Mouse (Mus musculus): ENCODE measurements around the gene Sdk1. TPM values are rescaled to one million over a fixed set of nuclear protein-coding genes. Genes with fewer than 3 reads are reported as not detected.
A peak's percentile ranks its signal among the peaks of the same experiment; 100 is the strongest.

Gene Sdk1
- polyA plus RNA-seq, 1 experiment, result 0.71 TPM

- WGBS, result 71% methylated on average over 11 of the region's 11 CpGs
- no peak for DNase-seq (ENCODE audit: low read depth, low spot score)
These were observed 709.5 kb downstream of the Sdk1 start for GRCm38 (mm10) chr5:141950791-141951190.

DNA sequence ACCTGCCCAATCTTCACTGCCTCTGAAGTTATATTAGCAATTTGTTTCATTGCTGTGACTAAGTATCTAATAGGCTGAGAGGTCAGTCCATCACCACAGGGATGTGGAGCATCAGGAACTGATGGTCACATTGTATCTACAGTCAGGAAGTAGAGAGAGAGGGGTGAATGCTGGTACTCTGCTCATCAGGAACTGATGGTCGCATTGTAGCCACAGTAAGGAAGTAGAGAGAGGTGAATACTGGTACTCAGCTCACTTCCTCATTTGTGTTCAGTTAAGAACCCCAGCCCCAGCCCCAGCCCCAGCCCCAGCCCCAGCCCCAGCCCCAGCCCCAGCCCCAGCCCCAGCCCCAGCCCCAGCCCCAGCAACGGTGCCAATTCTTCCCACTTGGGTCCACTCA, 711.0 kb downstream of the Sdk1 start:
- DNase-seq (ENCODE audit: low read depth, low spot score), result no peak

GRCm38 (mm10) chr5:141952708-141953490, 711.6 kb downstream of the Sdk1 start:
- 67% methylated on average over 7 of the region's 7 CpGs for WGBS
- no peak for DNase-seq (ENCODE audit: low read depth, low spot score)

More for the DNA sequence above, 711.0 kb downstream of the Sdk1 start:
- 64% methylated on average over 2 of the region's 2 CpGs for WGBS

DNA sequence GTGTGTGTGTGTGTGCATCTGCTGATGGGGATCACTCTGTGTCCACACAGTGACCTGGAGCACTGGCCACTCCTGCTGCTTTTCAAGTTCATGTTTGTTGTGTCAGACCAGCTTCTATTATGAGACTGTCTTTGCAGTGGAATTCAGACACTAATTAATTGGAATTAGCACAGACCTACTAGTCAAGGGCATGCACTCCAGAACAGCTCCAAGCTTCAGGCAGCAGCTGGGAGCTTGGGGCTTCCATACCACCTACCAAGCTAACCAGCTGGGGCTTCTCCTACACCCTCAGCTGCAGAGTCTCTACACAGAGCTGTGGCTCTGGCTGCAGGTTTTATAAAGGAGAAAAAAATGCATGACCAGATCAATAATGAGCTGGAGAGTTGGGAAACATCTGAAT, 729.8 kb downstream of the Sdk1 start:
- no peak for DNase-seq (ENCODE audit: low read depth, low spot score)

- no peak for DNase-seq (ENCODE audit: low read depth, low spot score)
These were observed 738.2 kb downstream of the Sdk1 start for GRCm38 (mm10) chr5:141979511-141979910.

DNA sequence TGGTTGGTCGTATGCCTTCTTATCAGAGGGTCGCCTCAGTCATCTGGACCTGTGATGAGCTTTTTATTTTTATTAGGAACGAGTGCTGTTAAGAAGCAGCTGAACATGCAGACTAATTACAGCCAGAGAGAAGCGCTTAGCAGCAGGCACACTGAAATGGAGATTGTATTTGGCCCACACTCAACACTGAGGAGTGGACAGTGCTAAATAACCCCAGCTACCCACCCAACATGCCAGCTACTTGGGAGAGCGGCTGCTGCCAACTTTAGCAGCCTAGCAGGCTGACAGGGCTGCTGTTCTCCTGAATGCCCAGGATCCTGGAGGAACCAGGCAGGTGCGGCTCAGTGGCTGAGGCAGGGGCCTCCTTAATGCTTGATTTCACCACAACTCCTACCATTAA, 739.5 kb downstream of the Sdk1 start:
- WGBS, result 81% methylated on average over 6 of the region's 6 CpGs

DNA sequence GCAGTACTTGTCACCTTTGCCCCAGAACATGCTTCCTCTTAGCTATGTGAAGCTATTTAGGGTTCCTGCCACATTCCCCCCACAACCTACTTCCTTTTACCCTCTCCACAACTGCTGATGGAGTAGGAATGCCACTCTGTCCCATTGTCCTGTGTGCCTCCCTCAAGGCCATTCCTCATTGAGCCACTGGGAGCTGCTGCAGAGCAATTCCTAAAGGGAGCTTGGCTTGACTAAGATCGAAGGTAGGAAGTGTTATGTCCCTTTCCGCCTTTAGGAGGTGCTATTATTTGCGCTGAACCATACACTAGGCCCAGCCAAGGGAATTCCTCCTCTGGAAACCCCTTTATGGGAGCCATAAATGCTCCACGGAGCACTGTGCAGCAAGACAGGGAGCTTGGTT, 743.0 kb downstream of the Sdk1 start:
- WGBS, result 76% methylated on average over 4 of the region's 4 CpGs

More for the DNA sequence above, 739.5 kb downstream of the Sdk1 start:
- no peak for DNase-seq (ENCODE audit: low read depth, low spot score)

DNA sequence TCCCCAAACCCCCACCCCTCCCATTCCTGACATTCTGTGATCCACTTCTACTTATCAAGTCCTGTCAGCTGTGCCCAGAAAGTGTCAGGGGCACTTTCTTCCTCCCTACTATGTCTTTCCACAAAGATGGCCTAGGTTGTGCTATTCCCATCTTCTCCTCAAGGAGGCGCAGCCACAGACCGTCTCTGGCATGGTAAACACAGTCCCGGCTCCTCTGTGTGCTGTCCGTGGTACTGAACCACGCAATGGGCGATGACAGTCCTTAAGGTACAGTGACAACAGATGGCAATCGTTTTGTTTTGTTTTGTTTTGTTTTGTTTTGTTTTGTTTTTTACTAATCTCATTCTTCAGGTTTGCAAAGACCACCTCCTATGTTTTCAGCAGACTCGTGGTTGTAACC, 743.7 kb downstream of the Sdk1 start:
- DNase-seq (ENCODE audit: low read depth, low spot score), result peak; percentile 38
- WGBS, result 7% methylated on average over 8 of the region's 8 CpGs

More for the DNA sequence above, 743.0 kb downstream of the Sdk1 start:
- DNase-seq (ENCODE audit: low read depth, low spot score), result no peak

GRCm38 (mm10) chr5:141985551-141985950, 744.3 kb downstream of the Sdk1 start:
- WGBS, result 82% methylated on average over 4 of the region's 4 CpGs
- DNase-seq (ENCODE audit: low read depth, low spot score), result no peak

GRCm38 (mm10) chr5:141987287-141987799, 746.1 kb downstream of the Sdk1 start:
- no peak for DNase-seq (ENCODE audit: low read depth, low spot score)
- WGBS, result 23% methylated on average over 1 of the region's 1 CpGs

DNA sequence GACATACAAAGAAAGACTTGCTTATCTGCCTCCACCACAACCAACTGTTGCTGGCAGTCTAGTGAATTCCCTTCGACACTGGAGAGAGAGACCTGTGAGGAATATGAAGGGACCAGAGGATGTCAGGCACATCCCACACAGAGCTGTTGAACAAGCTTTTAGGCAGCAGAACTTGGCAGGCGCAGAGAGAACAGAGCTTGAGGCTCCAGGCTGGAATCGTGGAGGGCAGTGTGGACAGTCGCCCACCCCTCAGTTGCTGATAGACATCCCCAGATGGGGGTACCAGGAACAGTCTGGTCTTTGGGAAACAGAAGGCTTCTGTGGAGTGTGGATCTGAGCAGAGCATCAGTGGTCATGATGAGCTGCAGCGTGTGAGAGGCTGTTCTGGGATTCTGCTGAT, 747.4 kb downstream of the Sdk1 start:
- WGBS, result 65% methylated on average over 5 of the region's 5 CpGs
- DNase-seq (ENCODE audit: low read depth, low spot score), result no peak

DNA sequence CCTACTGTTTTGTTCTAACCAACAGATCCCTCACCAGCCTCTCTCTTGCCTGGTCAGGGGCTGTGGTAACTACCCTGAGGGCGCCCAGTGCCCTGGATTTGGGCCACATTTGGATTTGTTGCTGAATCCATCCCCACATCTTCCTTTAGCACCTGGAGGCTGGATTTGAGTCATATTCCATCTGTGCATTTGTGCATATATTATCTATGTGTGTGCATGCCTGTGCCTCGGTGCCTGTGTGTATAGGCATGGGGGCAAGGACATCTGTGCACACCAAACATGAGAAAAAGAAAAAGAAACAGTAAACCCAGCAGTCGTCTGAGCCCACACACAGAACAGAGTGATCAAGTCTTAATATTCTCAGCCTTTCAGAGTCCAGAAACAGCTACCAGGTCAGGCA, 752.9 kb downstream of the Sdk1 start:
- 76% methylated on average over 3 of the region's 3 CpGs for WGBS
- DNase-seq (ENCODE audit: low read depth, low spot score), result no peak

DNA sequence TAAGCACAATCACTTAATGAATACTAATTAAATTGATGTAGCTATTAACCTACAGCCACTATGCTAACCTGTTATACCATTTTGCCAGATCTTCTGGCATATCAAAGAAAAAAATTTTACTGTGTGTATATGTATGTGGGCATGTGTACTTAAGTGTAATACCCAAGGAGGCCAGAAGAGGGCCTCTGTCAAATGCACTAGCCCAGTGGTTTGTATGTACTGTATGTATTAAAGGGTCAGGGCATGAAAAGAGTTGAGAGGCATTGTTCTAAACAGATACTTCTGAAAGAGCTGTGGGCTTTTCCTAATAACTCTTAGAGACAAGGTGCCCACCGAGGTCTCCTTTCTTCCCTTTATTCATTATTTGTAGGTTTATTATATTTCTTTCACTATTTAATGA, 759.0 kb downstream of the Sdk1 start:
- 93% methylated on average over 1 of the region's 1 CpGs for WGBS
- no peak for DNase-seq (ENCODE audit: low read depth, low spot score)

- 63% methylated on average over 6 of the region's 6 CpGs for WGBS
- no peak for DNase-seq (ENCODE audit: low read depth, low spot score)
These were observed 759.8 kb downstream of the Sdk1 start for GRCm38 (mm10) chr5:142001131-142001530.

DNA sequence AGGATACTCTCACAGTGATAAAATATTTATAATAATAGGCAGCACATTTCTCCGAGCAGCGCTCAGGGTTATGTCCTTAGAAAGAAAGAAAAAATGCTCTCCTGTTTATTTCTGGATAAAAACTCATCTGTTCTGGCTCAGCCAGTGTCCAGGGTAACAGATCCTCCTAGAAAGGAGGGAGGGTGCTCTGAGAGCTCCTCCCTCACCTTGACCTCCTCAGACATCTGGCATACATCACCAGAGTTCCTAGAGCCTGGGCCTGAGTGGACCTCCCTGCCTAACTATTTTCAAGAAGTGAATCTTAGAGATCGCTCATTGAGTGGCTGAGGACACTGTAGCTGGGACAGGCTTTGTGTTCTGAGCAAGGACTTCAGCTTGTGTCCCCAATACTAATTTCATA, 760.7 kb downstream of the Sdk1 start:
- WGBS, result 86% methylated on average over 3 of the region's 3 CpGs

GRCm38 (mm10) chr5:142010189-142010588, 768.9 kb downstream of the Sdk1 start:
- no peak for DNase-seq (ENCODE audit: low read depth, low spot score)
- 56% methylated on average over 3 of the region's 3 CpGs for WGBS

More for the DNA sequence above, 760.7 kb downstream of the Sdk1 start:
- DNase-seq (ENCODE audit: low read depth, low spot score), result no peak

GRCm38 (mm10) chr5:142017001-142017400, 775.7 kb downstream of the Sdk1 start:
- no peak for DNase-seq (ENCODE audit: low read depth, low spot score)
- 87% methylated on average over 7 of the region's 7 CpGs for WGBS

GRCm38 (mm10) chr5:142022877-142023580, 781.7 kb downstream of the Sdk1 start:
- 35% methylated on average over 4 of the region's 4 CpGs for WGBS
- no peak for DNase-seq (ENCODE audit: low read depth, low spot score)

- DNase-seq (ENCODE audit: low read depth, low spot score), result no peak
- 45% methylated on average over 12 of the region's 12 CpGs for WGBS
These were observed 783.2 kb downstream of the Sdk1 start for GRCm38 (mm10) chr5:142024448-142024847.

GRCm38 (mm10) chr5:142036536-142036935, 795.2 kb downstream of the Sdk1 start:
- WGBS, result 84% methylated on average over 9 of the region's 9 CpGs
- no peak for DNase-seq (ENCODE audit: low read depth, low spot score)

GRCm38 (mm10) chr5:142039236-142039635, 797.9 kb downstream of the Sdk1 start:
- DNase-seq (ENCODE audit: low read depth, low spot score), result no peak
- WGBS, result 89% methylated on average over 6 of the region's 6 CpGs

Measured in large intestine, adult 2 months (tissue).